Mouse (Mus musculus): Measurements from ENCODE around the gene Zbtb32. TPM values are rescaled to one million over a fixed set of nuclear protein-coding genes. Genes with fewer than 3 reads are reported as not detected.

Gene Zbtb32
- total and polyA plus RNA-seq, 3 experiments, result 173 to 183 (median 178) TPM

- Histone ChIP-seq H3K36me3 (replicated peaks in 1 of 2; ENCODE audit: control insufficient read depth in 1 of 2, insufficient read depth in 1 of 2, low read length in 1 of 2) (peaks cover 40 to 56% of the 10 kb centered on the region in 2 experiments), H3K27me3 (replicated peaks) (no peaks in the 10 kb centered on the region), H3K27ac (ENCODE audit: insufficient read depth, low read depth) (peak overlapping the region; percentile 64), H3K4me1 (ENCODE audit: control insufficient read depth in 1 of 2, insufficient read depth in 2 of 2) (peaks cover 4 to 24% of the 10 kb centered on the region in 2 experiments; a peak in 3 of 4 replicates), H3K4me2 (ENCODE audit: insufficient read depth, low read depth, poor library complexity, severe bottlenecking) (peak overlapping the region; percentile 72; the same call in 1 of the 2 replicates), H3K9me3 (replicated peaks; ENCODE audit: low read length) (no peaks in the 10 kb centered on the region), H3K4me3 (replicated peaks in 1 of 3; ENCODE audit: low read depth in 2 of 3, low read length in 2 of 3, poor library complexity in 1 of 3) (peak overlapping the region; percentile 93 to 94 (median 94)), H3K79me2 (replicated peaks; ENCODE audit: control insufficient read depth, extremely low read depth, insufficient read depth, poor library complexity, severe bottlenecking) (peaks cover 58% of the 10 kb centered on the region), H3K9ac (ENCODE audit: insufficient read depth, low read depth) (peak overlapping the region; percentile 92)
- in situ Hi-C loops (cut with MboI; ENCODE audit: low pct_ligation_motif_present, low pct_unique_long_range_greater_than_20kb, low sequenced_read_pairs) (no loop called here), dilution Hi-C loops (cut with MboI; ENCODE audit: extremely low pct_ligation_motif_present, extremely low pct_unique_long_range_greater_than_20kb, low sequenced_read_pairs) (no loop called here)
- DNase-seq (ENCODE audit: extremely low read depth), result no peak
- TF ChIP-seq RAD21 (IDR thresholded peaks at IDR 0.05; ENCODE audit: low read depth, low read length) (no peak), SIN3A (IDR thresholded peaks at IDR 0.05; ENCODE audit: low read length) (no peak), POLR2AphosphoS2 (IDR thresholded peaks at IDR 0.05; ENCODE audit: low read depth, low read length) (no peak), UBTF (IDR thresholded peaks at IDR 0.05; ENCODE audit: low read depth, low read length) (no peak; the same call in 1 of the 2 replicates), ZC3H11A (IDR thresholded peaks at IDR 0.05; ENCODE audit: low read depth, low read length) (no peak)
These were observed 10.7 kb downstream of the Zbtb32 start for GRCm38 (mm10) chr7:30587842-30588667.

- Histone ChIP-seq H3K4me2 (ENCODE audit: insufficient read depth, low read depth, poor library complexity, severe bottlenecking) (peak overlapping the region; percentile 72; the same call in 1 of the 2 replicates), H3K79me2 (replicated peaks; ENCODE audit: control insufficient read depth, extremely low read depth, insufficient read depth, poor library complexity, severe bottlenecking) (peaks cover 45% of the 10 kb centered on the region)
- TF ChIP-seq UBTF (IDR thresholded peaks at IDR 0.05; ENCODE audit: low read depth, low read length) (no peak), JUN (IDR thresholded peaks at IDR 0.05; ENCODE audit: insufficient read depth, low read depth, low read length) (no peak), MYC (IDR thresholded peaks at IDR 0.05; ENCODE audit: low read depth, low read length) (no peak), MAFK (IDR thresholded peaks at IDR 0.05; ENCODE audit: insufficient replicate concordance, low read length) (no peak), PAX5 (IDR thresholded peaks at IDR 0.05; ENCODE audit: low read length) (no peak), MAZ (IDR thresholded peaks at IDR 0.05; ENCODE audit: low read depth, low read length) (no peak), E2F4 (IDR thresholded peaks at IDR 0.05; ENCODE audit: insufficient replicate concordance, low read depth, low read length) (no peak), RCOR1 (conservative IDR thresholded peaks at IDR 0.05; ENCODE audit: low read depth, low read length) (no peak), ZMIZ1 (IDR thresholded peaks at IDR 0.05; ENCODE audit: low read depth, low read length) (no peak), NRF1 (IDR thresholded peaks at IDR 0.05; ENCODE audit: low read depth, low read length) (no peak)
These were observed 12.2 kb downstream of the Zbtb32 start for GRCm38 (mm10) chr7:30586455-30587020.

More at GRCm38 (mm10) chr7:30586455-30587020, 12.2 kb downstream of the Zbtb32 start:
- in situ Hi-C loops (cut with MboI; ENCODE audit: low pct_ligation_motif_present, low pct_unique_long_range_greater_than_20kb, low sequenced_read_pairs) (no loop called here), dilution Hi-C loops (cut with MboI; ENCODE audit: extremely low pct_ligation_motif_present, extremely low pct_unique_long_range_greater_than_20kb, low sequenced_read_pairs) (no loop called here)
- Histone ChIP-seq H3K36me3 (replicated peaks in 1 of 2; ENCODE audit: control insufficient read depth in 1 of 2, insufficient read depth in 1 of 2, low read length in 1 of 2) (peaks cover 55 to 71% of the 10 kb centered on the region in 2 experiments), H3K4me3 (replicated peaks in 1 of 3; ENCODE audit: low read depth in 2 of 3, low read length in 2 of 3, poor library complexity in 1 of 3) (no peak overlapping the region), H3K9ac (ENCODE audit: insufficient read depth, low read depth) (no peak overlapping the region), H3K4me1 (ENCODE audit: control insufficient read depth in 1 of 2, insufficient read depth in 2 of 2) (peaks cover 3 to 21% of the 10 kb centered on the region in 2 experiments; a peak in 3 of 4 replicates), H3K27ac (ENCODE audit: insufficient read depth, low read depth) (no peak overlapping the region), H3K9me3 (replicated peaks; ENCODE audit: low read length) (no peaks in the 10 kb centered on the region), H3K27me3 (replicated peaks) (no peaks in the 10 kb centered on the region)
- DNase-seq (ENCODE audit: extremely low read depth), result no peak

All from CH12.LX (cell line).